Mouse (Mus musculus) heart, embryonic 15.5 days (tissue): ENCODE measurements around the gene Eif3k. TPM values are rescaled to one million over a fixed set of nuclear protein-coding genes. Genes with fewer than 3 reads are reported as not detected.

Experiments
- ATAC-seq: fragments of 200-750 bp; cut with Nextera tagmentation; replicated peaks from 2 replicates; pipeline ENCODE4 v1.8.0; 2017; ENCODE audit warnings: low read depth, moderate TSS enrichment; ENCODE audit not compliant: insufficient number of reproducible peaks, insufficient read depth, low FRiP score
- H3K27ac ChIP-seq: fragments of 300-500 bp; sonication (generic); 2 replicates; pipeline ENCODE4 v1.5.1; 2015; ENCODE audit warnings: mild to moderate bottlenecking, inconsistent platforms
- H3K27me3 ChIP-seq: fragments of 300-500 bp; sonication (generic); 2 replicates; pipeline ENCODE4 v1.6.1; 2015; ENCODE audit warnings: inconsistent platforms
- H3K36me3 ChIP-seq: fragments of 300-500 bp; sonication (generic); 2 replicates; pipeline ENCODE4 v1.6.1; 2015; ENCODE audit warnings: mild to moderate bottlenecking, inconsistent platforms
- H3K4me1 ChIP-seq: fragments of 300-500 bp; sonication (generic); replicated peaks from 2 replicates; pipeline ENCODE4 v1.6.1; 2015; ENCODE audit warnings: inconsistent platforms
- H3K4me2 ChIP-seq: fragments of 300-500 bp; sonication (generic); 2 replicates; pipeline ENCODE4 v1.6.1; 2015; ENCODE audit warnings: inconsistent platforms, mild to moderate bottlenecking, moderate library complexity
- H3K4me3 ChIP-seq: fragments of 300-500 bp; sonication (generic); 2 replicates; pipeline ENCODE4 v1.5.1; 2015; ENCODE audit warnings: mild to moderate bottlenecking, inconsistent platforms
- H3K9ac ChIP-seq: fragments of 300-500 bp; sonication (generic); 2 replicates; pipeline ENCODE4 v1.6.1; 2015; ENCODE audit warnings: mild to moderate bottlenecking, inconsistent platforms
- H3K9me3 ChIP-seq: fragments of 300-500 bp; sonication (generic); replicated peaks from 2 replicates; pipeline ENCODE4 v1.6.1; 2016; ENCODE audit warnings: inconsistent platforms
- WGBS: fragments of 180-500 bp; shearing (Covaris S2); methylation state at CpG from one replicate; pipeline ENCODE4 v1.1.7; 2015; ENCODE audit warnings: mixed read lengths; 5-methylcytosine and 5-hydroxymethylcytosine counted together
- polyA plus RNA-seq: library from polyadenylated mRNA; unstranded; fragments of >200 nt; fragmentation: Nextera tagmentation; extraction: Ambion mirVana; gene quantifications from 2 replicates; pipeline ENCODE4 v1.2.1, GENCODE M21; 2015

The Eif3k gene
- polyA plus RNA-seq, 1 experiment from 2014 or later, result 239 TPM

DNA sequence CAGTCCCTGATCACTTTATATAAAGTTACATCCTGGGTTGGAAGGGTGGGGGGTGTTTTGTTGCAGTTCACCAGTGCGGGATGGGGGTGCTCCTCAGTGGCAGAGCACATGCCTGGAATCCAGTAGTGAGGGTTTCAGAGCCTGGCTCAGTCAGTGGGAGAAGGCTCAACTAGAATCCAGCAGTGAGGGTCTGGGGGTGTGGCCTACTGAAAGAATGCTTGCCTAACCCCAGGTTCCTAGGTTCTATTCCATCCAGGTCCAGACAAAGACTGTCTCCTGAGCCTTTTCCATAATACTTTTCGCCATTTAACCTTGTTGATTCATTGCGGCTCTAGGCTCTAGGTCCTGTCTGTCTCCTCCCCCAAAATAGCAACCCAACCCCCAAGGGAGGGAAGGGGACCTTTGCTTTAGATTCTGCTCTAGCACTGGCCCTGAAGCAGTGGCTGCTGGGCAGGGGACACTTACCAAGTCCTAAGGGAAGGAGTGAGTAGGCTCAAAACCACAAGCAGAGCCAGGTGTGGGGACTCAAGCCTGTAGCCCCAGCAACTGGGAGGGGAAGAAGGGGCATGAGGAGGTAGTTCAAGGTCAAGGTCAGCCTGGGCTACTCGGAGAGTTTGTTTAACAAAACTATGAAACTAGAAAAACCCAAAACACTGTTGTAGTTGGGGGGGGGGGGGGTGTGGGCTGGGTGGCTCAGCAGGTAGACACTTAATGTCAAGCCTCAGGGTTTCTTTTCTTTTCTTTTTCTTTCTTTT lies 14.7 kb downstream of the Eif3k start:
- Histone ChIP-seq H3K27ac (peak overlapping the region; percentile 7; the same call in 1 of the 2 replicates), H3K36me3 (no peaks in the 10 kb centered on the region; the same call in 1 of the 2 replicates), H3K4me1 (peaks cover 28% of the 10 kb centered on the region), H3K4me2 (no peak overlapping the region), H3K27me3 (no peaks in the 10 kb centered on the region), H3K4me3 (no peak overlapping the region), H3K9ac (no peak overlapping the region), H3K9me3 (no peaks in the 10 kb centered on the region)
- ATAC-seq, result no peak
- WGBS, result 55% methylated on average over 4 of the region's 4 CpGs

GRCm38 (mm10) chr7:28966181-28966580 lies 15.5 kb downstream of the Eif3k start:
- ATAC-seq, result no peak
- H3K27me3 ChIP-seq, result no peaks in the 10 kb centered on the region
- no peaks in the 10 kb centered on the region for H3K9me3 ChIP-seq
- no peaks in the 10 kb centered on the region; the same call in 1 of the 2 replicates for H3K36me3 ChIP-seq
- peaks cover 20% of the 10 kb centered on the region for H3K4me1 ChIP-seq
- no peak overlapping the region for H3K9ac ChIP-seq
- H3K4me2 ChIP-seq, result no peak overlapping the region
- 0 out of 2 replicates have a peak overlapping the region, but pooled peaks have one; percentile 7 for H3K27ac ChIP-seq
- 71% methylated on average over 4 of the region's 5 CpGs for WGBS
- no peak overlapping the region for H3K4me3 ChIP-seq

DNA sequence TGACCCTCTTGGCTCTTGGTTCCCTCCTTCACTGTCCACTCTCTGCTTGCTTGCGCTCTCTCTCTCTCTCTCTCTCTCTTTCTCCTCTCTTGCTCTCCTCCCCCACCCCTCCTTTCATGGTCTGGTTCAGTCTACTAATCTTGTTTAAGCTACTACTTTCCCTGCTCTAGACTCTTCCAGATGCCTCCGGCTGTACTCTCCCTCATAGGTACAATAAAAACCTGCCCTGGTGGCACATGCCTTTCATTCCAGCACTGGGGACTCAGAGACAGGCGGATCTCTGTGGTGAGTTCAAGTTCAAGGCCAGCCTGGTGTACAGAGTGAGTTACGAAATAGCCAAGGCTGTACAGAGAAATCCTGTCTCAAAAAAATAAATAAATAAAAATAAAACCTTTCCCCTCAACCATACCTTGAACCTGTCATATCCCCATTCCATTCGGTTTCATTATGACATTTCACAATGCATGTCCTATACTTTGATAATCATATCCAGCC lies 16.3 kb downstream of the Eif3k start:
- Histone ChIP-seq H3K4me2 (no peak overlapping the region), H3K36me3 (no peaks in the 10 kb centered on the region), H3K9ac (no peak overlapping the region), H3K27me3 (no peaks in the 10 kb centered on the region), H3K9me3 (no peaks in the 10 kb centered on the region), H3K27ac (no peak overlapping the region), H3K4me1 (peaks cover 23% of the 10 kb centered on the region), H3K4me3 (no peak overlapping the region)
- WGBS, result 71% methylated on average over 5 of the region's 5 CpGs
- no peak for ATAC-seq

GRCm38 (mm10) chr7:28963399-28963923 lies 18.2 kb downstream of the Eif3k start:
- Histone ChIP-seq H3K36me3 (no peaks in the 10 kb centered on the region), H3K4me2 (no peak overlapping the region), H3K4me3 (no peak overlapping the region), H3K4me1 (peaks cover 38% of the 10 kb centered on the region), H3K9ac (no peak overlapping the region), H3K9me3 (no peaks in the 10 kb centered on the region), H3K27me3 (no peaks in the 10 kb centered on the region), H3K27ac (peak overlapping the region; percentile 97; the same call in 1 of the 2 replicates)
- WGBS, result 85% methylated on average over 3 of the region's 3 CpGs
- ATAC-seq, result no peak

DNA sequence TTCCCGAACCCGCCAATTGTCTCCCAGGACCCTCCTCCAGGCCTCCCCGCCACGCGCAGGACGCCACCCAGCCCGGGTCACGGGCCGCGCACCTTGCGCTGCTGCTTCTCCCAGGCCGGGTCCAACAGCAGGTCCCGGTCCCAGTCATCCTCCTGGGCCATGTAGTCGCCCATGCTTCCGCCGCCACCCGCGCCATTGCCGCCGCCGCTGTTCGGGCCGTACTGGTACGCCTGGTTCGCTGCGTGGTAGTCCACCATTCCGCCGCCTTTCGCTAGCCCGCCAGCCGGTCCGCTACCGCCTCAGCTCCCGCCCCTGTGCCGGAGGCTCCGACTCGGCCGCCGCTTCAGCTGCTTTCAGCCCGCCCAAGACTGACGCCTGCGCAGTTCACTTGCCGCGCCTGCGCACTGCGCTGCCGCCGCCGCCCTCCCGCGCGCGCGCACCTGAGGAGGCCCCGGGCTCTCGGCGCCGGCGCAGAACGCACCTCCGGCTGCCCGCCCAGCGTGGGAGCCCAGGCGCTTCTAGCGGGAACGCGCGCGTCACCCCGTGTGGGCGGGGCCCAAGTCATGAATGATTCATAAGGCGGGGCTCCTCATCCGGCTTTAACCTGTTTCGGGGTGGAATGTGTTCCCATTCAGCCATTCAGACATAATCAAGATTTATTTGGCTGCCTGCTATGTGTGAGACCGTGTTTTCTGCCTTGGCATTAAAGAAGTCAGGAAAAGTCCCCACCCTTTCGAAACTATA lies 19.6 kb downstream of the Eif3k start, which contains the start of gene Actn4:
TSS of gene Actn4 (minus strand) at position 414 of the 744 bp plus-strand sequence.
- Histone ChIP-seq H3K27me3 (no peaks in the 10 kb centered on the region), H3K4me1 (peaks cover 52% of the 10 kb centered on the region), H3K4me3 (peak within 1 kb of the TSS; percentile 83), H3K9me3 (no peaks in the 10 kb centered on the region), H3K27ac (peak within 1 kb of the TSS; percentile 97), H3K36me3 (no peaks in the 10 kb centered on the region), H3K9ac (peak within 1 kb of the TSS; percentile 99), H3K4me2 (peak within 1 kb of the TSS; percentile 83)
- WGBS, result under 1% methylated on average over 74 of the region's 76 CpGs
- ATAC-seq, result peak; percentile 90

DNA sequence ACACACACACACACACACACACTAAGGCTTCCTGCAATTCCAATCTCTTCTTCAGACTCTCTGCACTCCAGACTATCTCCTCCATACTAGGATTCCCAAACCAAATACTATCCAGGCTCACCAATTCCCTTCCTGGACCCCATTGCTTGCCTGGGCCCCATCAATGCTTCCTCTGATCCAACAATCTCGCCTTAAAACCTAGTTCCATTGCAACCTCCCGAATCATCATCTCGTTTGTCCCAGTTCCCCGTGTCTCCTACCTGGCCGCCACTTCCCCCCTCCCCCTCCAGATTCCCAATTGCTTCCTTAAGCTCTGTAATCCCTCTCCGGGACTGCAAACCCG lies 20.1 kb downstream of the Eif3k start:
- WGBS, result under 1% methylated on average over 7 of the region's 7 CpGs
- peaks cover 52% of the 10 kb centered on the region for H3K4me1 ChIP-seq
- no peak for ATAC-seq

DNA sequence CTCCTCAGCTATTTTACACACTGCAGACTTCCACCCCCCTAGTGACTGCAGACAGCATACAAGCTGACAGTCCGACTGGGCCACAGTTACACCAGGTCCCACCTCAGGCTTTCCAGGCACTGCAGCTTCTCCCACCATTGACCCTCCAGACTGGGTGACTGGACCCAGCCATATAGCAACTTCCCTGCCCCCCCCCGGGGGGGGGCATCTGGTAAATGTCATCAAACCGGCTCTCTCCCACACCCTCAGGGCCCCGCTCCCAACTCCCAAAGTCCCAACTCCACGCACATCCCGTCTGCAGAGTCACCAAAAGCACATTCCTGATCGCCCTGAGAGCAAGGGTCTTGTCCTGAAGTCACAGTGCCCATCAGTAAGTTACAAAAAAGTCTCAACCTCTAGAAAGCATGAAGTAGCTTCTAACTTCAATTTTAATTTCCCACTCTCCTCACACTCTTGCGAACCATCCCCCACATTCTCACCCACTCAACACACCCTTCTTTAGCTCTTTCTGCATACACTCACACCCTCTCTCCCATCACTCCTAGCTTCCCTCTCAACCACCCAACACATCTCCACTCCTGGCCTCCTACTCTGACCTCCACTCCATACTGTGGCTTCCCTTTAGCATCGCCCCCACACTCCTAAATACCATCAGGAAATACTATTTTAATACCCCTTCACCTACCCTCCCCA lies 21.2 kb downstream of the Eif3k start:
- peak overlapping the region; percentile 97 for H3K27ac ChIP-seq
- H3K36me3 ChIP-seq, result 0 out of 2 replicates have a peak, but pooled peaks cover 3% of the 10 kb centered on the region
- H3K4me3 ChIP-seq, result peak overlapping the region; percentile 83
- no peak for ATAC-seq
- H3K27me3 ChIP-seq, result no peaks in the 10 kb centered on the region
- no peaks in the 10 kb centered on the region for H3K9me3 ChIP-seq
- WGBS, result 5% methylated on average over 9 of the region's 9 CpGs
- peaks cover 61% of the 10 kb centered on the region for H3K4me1 ChIP-seq
- H3K4me2 ChIP-seq, result peak overlapping the region; percentile 83
- peak overlapping the region; percentile 99 for H3K9ac ChIP-seq

More for the DNA sequence above, 20.1 kb downstream of the Eif3k start:
- Histone ChIP-seq H3K9ac (peak overlapping the region; percentile 99), H3K9me3 (no peaks in the 10 kb centered on the region), H3K4me3 (peak overlapping the region; percentile 83), H3K4me2 (peak overlapping the region; percentile 83), H3K27ac (peak overlapping the region; percentile 97), H3K27me3 (no peaks in the 10 kb centered on the region), H3K36me3 (no peaks in the 10 kb centered on the region)

DNA sequence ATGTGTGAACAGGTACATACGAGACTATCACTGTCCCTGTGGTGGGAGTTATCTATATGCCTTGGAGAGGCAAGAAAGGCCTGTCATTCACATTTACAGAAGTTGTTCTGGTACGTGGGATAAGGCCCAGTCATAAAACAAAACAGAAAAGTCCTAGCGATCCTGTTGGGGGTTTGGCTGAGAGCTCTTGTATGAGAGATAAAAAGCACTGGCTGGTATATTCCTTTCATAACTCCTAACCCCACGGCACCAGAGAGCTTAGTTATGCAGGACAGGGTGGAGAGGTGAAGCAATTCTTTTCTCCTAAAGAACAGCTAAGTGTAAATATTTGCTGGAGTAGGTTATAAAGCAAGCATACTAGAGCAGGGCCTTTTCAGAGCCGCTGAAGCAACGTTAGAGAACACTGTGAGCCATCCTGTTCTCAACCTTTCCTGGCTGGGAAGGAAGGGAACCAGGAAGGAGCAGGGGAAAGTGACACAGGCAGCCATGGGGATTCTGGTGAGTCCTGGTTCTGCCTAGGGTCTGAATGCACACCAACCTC lies 22.1 kb downstream of the Eif3k start:
- Histone ChIP-seq H3K9me3 (no peaks in the 10 kb centered on the region), H3K4me2 (peak overlapping the region; percentile 83), H3K36me3 (0 out of 2 replicates have a peak, but pooled peaks cover 3% of the 10 kb centered on the region), H3K27me3 (no peaks in the 10 kb centered on the region), H3K27ac (peak overlapping the region; percentile 97), H3K9ac (peak overlapping the region; percentile 99), H3K4me1 (peaks cover 70% of the 10 kb centered on the region), H3K4me3 (peak overlapping the region; percentile 83)
- 10% methylated on average over 6 of the region's 6 CpGs for WGBS
- ATAC-seq, result no peak

GRCm38 (mm10) chr7:28958770-28959169 lies 22.9 kb downstream of the Eif3k start:
- Histone ChIP-seq H3K4me3 (peak overlapping the region; percentile 83), H3K9me3 (no peaks in the 10 kb centered on the region), H3K36me3 (0 out of 2 replicates have a peak, but pooled peaks cover 3% of the 10 kb centered on the region), H3K4me2 (peak overlapping the region; percentile 83), H3K4me1 (peaks cover 76% of the 10 kb centered on the region), H3K27me3 (no peaks in the 10 kb centered on the region), H3K9ac (0 out of 2 replicates have a peak overlapping the region, but pooled peaks have one; percentile 99), H3K27ac (peak overlapping the region; percentile 97)
- 39% methylated on average over 1 of the region's 1 CpGs for WGBS
- no peak for ATAC-seq

DNA sequence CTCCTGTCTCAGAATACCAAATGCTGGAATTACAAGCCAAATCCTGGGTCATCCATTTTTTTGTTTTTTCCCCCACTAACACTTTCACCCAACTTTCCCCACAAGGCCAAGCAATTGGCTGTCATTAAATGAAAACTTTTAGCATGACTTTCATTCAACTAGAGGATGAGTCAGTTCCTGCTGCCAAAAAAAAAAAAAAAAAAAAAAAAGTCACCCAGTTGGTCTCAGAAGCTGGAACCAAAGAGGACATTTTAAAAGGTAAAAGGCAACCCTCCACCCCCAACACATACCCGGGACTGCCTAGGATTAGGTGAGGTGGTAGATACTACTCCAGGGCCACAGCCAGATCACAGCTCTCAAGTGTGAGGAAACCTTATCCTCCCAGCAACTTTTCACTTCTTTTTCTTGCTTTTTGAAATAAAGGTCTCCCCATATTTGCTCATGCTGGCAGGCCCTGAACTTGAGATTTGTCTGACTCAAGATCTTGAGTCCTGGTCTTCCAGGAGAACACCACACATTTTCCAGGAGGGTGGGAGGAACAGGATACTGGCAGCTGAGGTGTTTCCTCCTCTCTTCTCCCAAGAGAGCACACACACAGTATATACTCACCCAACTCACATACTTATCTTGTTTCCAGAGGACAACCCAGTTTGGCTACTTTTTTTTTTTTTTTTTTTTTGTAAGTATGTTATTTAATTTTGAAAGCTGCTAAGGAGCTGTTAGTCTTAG lies 23.5 kb downstream of the Eif3k start:
- Histone ChIP-seq H3K27me3 (no peaks in the 10 kb centered on the region), H3K9ac (peak overlapping the region; percentile 23; the same call in 1 of the 2 replicates), H3K27ac (peak overlapping the region; percentile 97), H3K36me3 (0 out of 2 replicates have a peak, but pooled peaks cover 3% of the 10 kb centered on the region), H3K4me3 (no peak overlapping the region; the same call in 1 of the 2 replicates), H3K4me2 (peak overlapping the region; percentile 83), H3K9me3 (no peaks in the 10 kb centered on the region), H3K4me1 (peaks cover 82% of the 10 kb centered on the region)
- 15% methylated on average over 1 of the region's 1 CpGs for WGBS
- no peak for ATAC-seq
